Mouse (Mus musculus) thymus, postnatal 25 days (tissue): ENCODE results near the gene Vmn2r124.
"Not testable (repeated sequence)": the region's sequence is repeated elsewhere in the genome, so short reads cannot be mapped to it uniquely, and the experiment has no call there.

Experiments
- DNase-seq: peaks from one replicate; pipeline ENCODE4 v3.0.0; 2022

Vmn2r124 gene

DNA sequence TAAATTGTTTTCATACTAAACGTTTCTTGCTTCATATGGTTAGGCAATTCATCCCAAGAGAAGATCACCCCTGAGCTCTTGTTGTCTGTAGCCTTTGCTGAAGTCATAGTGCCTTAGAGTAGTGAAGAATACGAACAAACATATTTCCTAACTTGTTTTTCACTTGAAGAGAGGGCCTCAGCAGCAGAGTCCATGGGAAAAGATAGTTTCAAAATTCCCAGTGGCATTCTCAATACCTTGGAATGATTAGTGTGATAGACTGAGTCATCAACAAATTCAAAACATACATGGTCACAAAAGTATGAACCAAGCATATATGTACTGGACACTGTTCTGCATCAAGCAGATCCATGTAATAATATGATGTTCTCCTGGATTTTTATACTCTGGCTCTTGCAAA lies at the start of gene Vmn2r124:
Gene Vmn2r124, plus strand, starts transcription at position 301 of the 400 bp plus-strand sequence.
- DNase-seq = no peak

- no peak for DNase-seq
These were observed 44.5 kb upstream of the Vmn2r124 start for GRCm38 (mm10) chr17:18004752-18005151.

DNA sequence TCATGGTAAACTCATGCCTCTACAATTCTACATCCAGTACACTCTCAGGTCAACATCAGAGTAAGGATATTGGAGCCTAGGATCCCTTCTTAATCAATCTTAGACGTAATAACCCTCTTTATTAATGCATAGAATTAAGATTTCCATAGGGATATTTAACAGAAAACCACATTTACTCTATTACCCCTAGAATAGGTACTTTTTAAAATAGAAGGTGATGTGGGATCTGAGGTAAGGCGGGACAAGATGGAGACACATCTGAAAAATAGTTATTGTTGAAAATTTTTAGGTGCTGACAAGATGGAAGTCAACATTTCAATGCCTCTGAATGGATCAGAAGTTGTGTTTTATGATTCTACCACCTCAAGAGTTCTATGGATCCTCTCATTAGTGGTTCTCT lies 27.8 kb upstream of the Vmn2r124 start, which contains the start of gene Fpr-rs4:
Gene Fpr-rs4, plus strand, starts transcription at position 301 of the 400 bp plus-strand sequence.
- no peak for DNase-seq

DNA sequence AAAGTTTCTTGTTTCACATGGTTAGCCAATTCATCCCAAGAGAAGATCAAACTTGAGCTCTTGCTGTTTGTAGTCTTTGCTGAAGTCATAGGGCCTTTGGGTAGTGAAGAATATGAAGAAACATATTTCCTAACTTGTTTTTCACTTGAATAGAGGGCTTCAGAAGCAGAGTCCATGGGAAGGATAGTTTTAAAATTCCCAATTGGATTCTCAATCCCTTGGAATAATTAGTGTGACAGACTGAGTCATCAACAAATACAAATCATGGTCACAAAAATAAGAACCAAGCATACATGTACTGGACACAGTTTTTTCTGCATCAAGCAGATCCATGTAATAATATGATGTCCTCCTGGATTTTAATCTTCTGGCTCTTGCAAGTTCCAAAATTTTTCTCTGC lies 35.5 kb downstream of the Vmn2r124 start, which contains the start of gene Vmn2r91:
Gene Vmn2r91, plus strand, starts transcription at position 301 of the 400 bp plus-strand sequence.
- DNase-seq = not testable (repeated sequence)

GRCm38 (mm10) chr17:18095626-18096025 lies 46.4 kb downstream of the Vmn2r124 start:
- DNase-seq = not testable (repeated sequence)

DNA sequence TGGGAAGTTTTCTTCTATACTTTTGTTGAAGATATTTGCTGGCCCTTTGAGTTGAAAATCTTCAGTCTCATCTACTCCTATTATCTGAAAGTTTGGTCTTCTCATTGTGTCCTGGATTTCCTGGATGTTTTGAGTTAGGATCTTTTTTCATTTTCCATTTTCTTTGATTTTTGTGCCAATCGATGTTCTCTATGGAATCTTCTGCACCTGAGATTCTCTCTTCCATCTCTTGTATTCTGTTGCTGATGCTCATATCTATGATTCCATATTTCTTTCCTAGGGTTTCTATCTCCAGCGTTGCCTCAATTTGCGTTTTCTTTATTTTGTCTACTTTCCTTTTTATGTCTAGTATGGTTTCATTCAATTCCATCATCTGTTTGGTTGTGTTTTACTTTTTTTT lies 53.0 kb downstream of the Vmn2r124 start:
- DNase-seq = not testable (repeated sequence)
